ENCODE assay signal across 12 mouse cellular contexts in the genomic region with DNA sequence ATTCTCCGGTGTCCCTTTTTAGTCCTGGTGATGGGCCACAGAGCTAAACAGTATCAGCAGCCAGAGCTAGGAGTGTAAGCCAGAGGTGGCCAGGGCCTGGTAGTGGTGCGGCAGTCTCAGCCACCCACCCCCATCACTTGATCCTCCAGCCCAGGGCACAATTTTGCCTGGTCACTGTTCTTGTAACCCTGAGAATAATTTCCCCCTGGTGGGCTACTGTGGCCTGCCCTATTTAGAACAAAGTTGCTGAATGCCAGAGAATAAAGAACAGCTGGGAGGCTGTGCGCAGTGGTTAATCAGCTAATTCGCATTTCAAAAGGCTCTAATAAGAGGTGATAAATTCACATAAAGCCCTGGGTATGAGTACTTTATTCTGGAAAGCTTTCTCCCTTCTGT.
DNase-seq lines count a peak whose midpoint lies in the region; ATAC-seq lines count a peak whose summit lies in the region.
"Had no signal": no experiment of that assay in that cellular context is flagged by ENCODE, and none has a peak within 500 bp of the region (broad histone marks: within the 10 kb centered on the region; RNA-seq: fewer than 3 reads in every experiment).

No protein-coding gene starts in this region.

- 0 out of 2 replicates have a peak, but pooled peaks cover 16% of the 10 kb centered on the region for H3K27me3 ChIP-seq in heart, embryonic 10.5 days (ENCODE audit: insufficient read depth, poor library complexity, severe bottlenecking)
- no peaks in the 10 kb centered on the region for H3K27me3 ChIP-seq in embryonic facial prominence, embryonic 14.5 days (replicated peaks; ENCODE audit: control insufficient read depth, insufficient read depth, low read length)
- no peaks in the 10 kb centered on the region; the same call in 1 of the 2 replicates for H3K27me3 ChIP-seq in hindbrain, embryonic 16.5 days (replicated peaks; ENCODE audit: control insufficient read depth, insufficient read depth, low read length)
- H3K27me3 ChIP-seq in neural tube, embryonic 12.5 days (replicated peaks) = no peaks in the 10 kb centered on the region

- no peaks in the 10 kb centered on the region for H3K9me3 ChIP-seq in heart, embryonic 10.5 days
- H3K9me3 ChIP-seq in embryonic facial prominence, embryonic 14.5 days (ENCODE audit: control insufficient read depth, low read length) = no peaks in the 10 kb centered on the region
- no peaks in the 10 kb centered on the region for H3K9me3 ChIP-seq in hindbrain, embryonic 16.5 days (ENCODE audit: control insufficient read depth, low read length)
- H3K9me3 ChIP-seq in neural tube, embryonic 12.5 days = no peaks in the 10 kb centered on the region

- WGBS in heart, embryonic 10.5 days = 51% methylated on average over 4 of the region's 4 CpGs
- 65% methylated on average over 4 of the region's 4 CpGs for WGBS in embryonic facial prominence, embryonic 14.5 days
- WGBS in hindbrain, embryonic 16.5 days = 16% methylated on average over 4 of the region's 4 CpGs
- WGBS in neural tube, embryonic 12.5 days = 13% methylated on average over 4 of the region's 4 CpGs

- H3K4me3 ChIP-seq in heart, embryonic 10.5 days = no peak overlapping the region
- no peak overlapping the region for H3K4me3 ChIP-seq in embryonic facial prominence, embryonic 14.5 days (ENCODE audit: low read depth, low read length)
- H3K4me3 ChIP-seq in hindbrain, embryonic 16.5 days (ENCODE audit: low read length) = no peak overlapping the region
- H3K4me3 ChIP-seq in neural tube, embryonic 12.5 days = no peak overlapping the region

- H3K27ac ChIP-seq in heart, embryonic 10.5 days = peak overlapping the region; percentile 56; the same call in 1 of the 2 replicates
- peak overlapping the region; percentile 25; the same call in 1 of the 2 replicates for H3K27ac ChIP-seq in embryonic facial prominence, embryonic 14.5 days (replicated peaks; ENCODE audit: low read depth, low read length)
- H3K27ac ChIP-seq in hindbrain, embryonic 16.5 days (ENCODE audit: low read depth, low read length) = peak overlapping the region; percentile 71
- H3K27ac ChIP-seq in neural tube, embryonic 12.5 days = peak overlapping the region; percentile 69
- H3K27ac ChIP-seq: kidney, postnatal 0 days had no signal

- H3K9ac ChIP-seq in embryonic facial prominence, embryonic 14.5 days (ENCODE audit: low read depth, low read length) = 0 out of 2 replicates have a peak overlapping the region, but pooled peaks have one; percentile 26
- peak overlapping the region; percentile 29; the same call in 1 of the 2 replicates for H3K9ac ChIP-seq in hindbrain, embryonic 16.5 days (ENCODE audit: low read depth, low read length)
- H3K9ac ChIP-seq in neural tube, embryonic 12.5 days = no peak overlapping the region

- DNase-seq in heart, embryonic 10.5 days (ENCODE audit: low spot score) = no peak
- no peak for DNase-seq in heart, postnatal 36 days
- DNase-seq in embryonic facial prominence, embryonic 14.5 days (ENCODE audit: low spot score) = peak; percentile 30
- DNase-seq in adrenal gland, postnatal 4 days (ENCODE audit: low spot score in 2 of 2) = no peak
- no peak for DNase-seq in thymus, postnatal 36 days
- no peak for DNase-seq in adrenal gland, postnatal 25 days
- DNase-seq: adrenal gland, postnatal 10 days; cerebellum, postnatal 25 days; lung, postnatal 36 days had no signal

- no peaks in the 10 kb centered on the region for H3K36me3 ChIP-seq in heart, embryonic 10.5 days
- H3K36me3 ChIP-seq in embryonic facial prominence, embryonic 14.5 days (ENCODE audit: control insufficient read depth, insufficient read depth, low read length) = no peaks in the 10 kb centered on the region
- no peaks in the 10 kb centered on the region for H3K36me3 ChIP-seq in hindbrain, embryonic 16.5 days (ENCODE audit: control insufficient read depth, insufficient read depth, low read length)
- no peaks in the 10 kb centered on the region for H3K36me3 ChIP-seq in neural tube, embryonic 12.5 days

- H3K4me1 ChIP-seq in heart, embryonic 10.5 days = peaks cover 48% of the 10 kb centered on the region
- H3K4me1 ChIP-seq in embryonic facial prominence, embryonic 14.5 days (ENCODE audit: control insufficient read depth, insufficient read depth, low read length) = peaks cover 23% of the 10 kb centered on the region
- peaks cover 38% of the 10 kb centered on the region for H3K4me1 ChIP-seq in hindbrain, embryonic 16.5 days (ENCODE audit: control insufficient read depth, insufficient read depth, low read depth, low read length)
- H3K4me1 ChIP-seq in neural tube, embryonic 12.5 days = peaks cover 74% of the 10 kb centered on the region

- intact Hi-C loops in heart, postnatal 36 days (cut with DNase I) = no loop called here

- no peak overlapping the region for H3K4me2 ChIP-seq in embryonic facial prominence, embryonic 14.5 days (ENCODE audit: low read depth, low read length)
- H3K4me2 ChIP-seq in hindbrain, embryonic 16.5 days (ENCODE audit: low read length) = no peak overlapping the region
- H3K4me2 ChIP-seq in neural tube, embryonic 12.5 days (replicated peaks) = peak overlapping the region; percentile 31; the same call in 1 of the 2 replicates

- no peak; the same call in 1 of the 2 replicates for ATAC-seq in embryonic facial prominence, embryonic 14.5 days (ENCODE audit: low read depth)
- 0 out of 2 replicates have a peak, but pooled peaks have one; percentile 18 for ATAC-seq in hindbrain, embryonic 16.5 days
- ATAC-seq in neural tube, embryonic 12.5 days (ENCODE audit: low FRiP score, low read depth) = peak; percentile 31; the same call in 1 of the 2 replicates
